Mouse (Mus musculus) hematopoietic multipotent progenitor cell, adult 10-12 weeks (in vitro differentiated cells): Measurements from ENCODE around the gene Pcsk4. TPM values are rescaled to one million over a fixed set of nuclear protein-coding genes. Genes with fewer than 3 reads are reported as not detected.

Source experiments
- polyA plus RNA-seq: library from polyadenylated mRNA; stranded (reverse); fragments of >175 nt; gene quantifications from 2 replicates; pipeline ENCODE4 v1.2.3, GENCODE M21; 2012; ENCODE audit warnings: low replicate concordance

Pcsk4 gene
- 8.5 and 14.2 TPM in 2 replicates for polyA plus RNA-seq

DNA sequence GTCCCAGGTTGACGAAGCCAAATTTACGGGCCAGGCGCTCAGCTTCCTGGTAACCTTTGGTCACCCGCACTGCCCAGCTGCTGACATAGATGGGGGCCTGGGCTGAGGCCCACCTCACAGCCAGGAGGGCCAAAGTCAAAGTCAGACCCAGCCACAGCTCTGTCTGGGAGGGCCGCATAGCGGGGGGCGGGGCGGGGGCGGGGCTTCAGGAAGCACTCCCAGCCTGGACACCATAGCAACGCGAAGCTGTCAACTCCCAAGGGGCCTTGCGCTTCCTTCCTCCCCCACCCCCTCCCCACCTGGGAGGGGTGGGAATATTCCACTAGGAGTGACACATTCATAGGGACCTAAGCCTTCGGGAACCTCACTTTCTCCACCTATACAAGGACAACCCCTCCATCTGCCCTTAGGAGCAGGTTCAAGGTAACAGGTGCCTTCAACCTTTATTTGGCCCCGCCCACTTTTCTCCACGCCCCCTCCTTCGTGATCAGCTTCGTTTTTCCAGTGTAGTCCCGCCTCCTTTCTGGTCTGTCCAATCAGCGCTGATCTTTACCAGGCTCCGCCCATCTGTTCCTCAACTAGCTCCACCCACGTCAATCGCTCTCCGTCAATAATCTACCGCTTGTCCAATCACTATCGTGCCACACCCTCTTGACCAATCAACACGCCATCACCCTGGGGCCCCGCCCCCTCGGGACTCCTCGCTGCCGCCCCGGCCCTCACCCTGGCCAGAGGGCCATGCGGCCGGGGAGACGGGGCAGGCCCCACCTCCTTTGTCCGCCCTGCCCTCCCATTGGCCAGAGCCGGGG, at the start of gene Pcsk4, which contains the start of gene Reep6:
Gene Pcsk4, minus strand, starts transcription at position 226 of the 809 bp plus-strand sequence.
Gene Reep6, plus strand, starts transcription at position 681 of the 809 bp plus-strand sequence.

DNA sequence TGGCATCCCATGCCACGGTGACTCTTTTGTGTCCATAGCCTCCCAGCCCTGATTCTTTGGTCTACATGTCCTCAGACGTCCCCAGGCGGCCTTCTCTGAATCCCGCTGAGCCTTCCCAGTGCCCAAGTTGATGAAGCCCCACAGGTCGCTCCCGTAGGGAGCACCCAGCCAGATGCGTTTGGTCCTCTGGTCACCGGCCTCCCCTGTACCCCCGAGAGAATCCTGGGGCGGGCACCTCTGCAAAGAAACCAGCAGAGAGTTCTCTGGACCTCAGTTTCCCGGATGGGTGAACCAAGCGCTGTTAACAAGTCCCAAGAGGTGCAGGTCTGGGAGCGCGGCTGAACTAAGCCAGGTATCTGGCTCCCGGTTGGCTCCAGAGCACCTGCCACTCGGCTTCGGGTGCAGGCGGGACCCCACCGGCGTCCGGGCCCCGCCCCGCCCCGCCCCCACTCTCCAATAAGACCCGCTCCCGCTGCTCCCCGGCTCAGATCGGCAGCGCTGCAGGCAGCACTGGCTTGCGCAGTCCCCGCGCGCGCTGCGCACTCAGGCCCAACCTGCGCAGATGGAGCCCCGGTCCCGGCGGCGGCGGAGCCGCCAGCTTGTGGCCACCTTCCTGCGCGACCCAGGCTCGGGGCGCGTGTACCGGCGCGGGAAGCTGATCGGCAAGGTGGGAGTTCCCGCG, 26.8 kb upstream of the Pcsk4 start, which contains the start of gene Plk5:
Gene Plk5, plus strand, starts transcription at position 459 of the 682 bp plus-strand sequence.

DNA sequence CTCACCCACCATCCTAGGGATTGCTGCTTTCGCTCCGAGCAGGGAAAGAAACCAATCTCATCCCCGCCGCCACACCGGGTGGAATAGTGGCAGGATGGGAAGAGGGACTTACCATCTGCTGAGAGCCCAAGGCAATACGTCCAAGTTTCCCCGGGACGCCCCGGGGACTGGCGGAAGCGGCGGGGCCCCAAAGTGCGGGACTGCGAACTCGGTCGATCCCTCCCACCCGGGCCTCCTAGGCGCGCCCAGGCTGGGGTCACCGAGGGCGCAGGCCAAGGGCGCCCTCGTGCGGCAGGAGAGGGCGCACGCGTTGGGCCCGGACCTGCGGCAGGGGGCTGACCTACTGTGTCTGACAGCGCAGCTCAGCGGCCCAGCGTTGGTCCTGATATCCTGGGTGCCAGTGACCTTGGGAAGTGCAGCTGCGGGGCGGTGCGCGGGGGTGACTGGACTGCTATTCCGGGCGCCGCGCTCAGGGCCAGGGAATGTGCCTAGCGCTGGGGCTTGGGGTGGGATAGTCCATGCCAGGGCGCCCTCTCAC, 19.0 kb upstream of the Pcsk4 start, which contains the start of gene Adamtsl5:
Gene Adamtsl5, minus strand, starts transcription at position 169 of the 538 bp plus-strand sequence.

DNA sequence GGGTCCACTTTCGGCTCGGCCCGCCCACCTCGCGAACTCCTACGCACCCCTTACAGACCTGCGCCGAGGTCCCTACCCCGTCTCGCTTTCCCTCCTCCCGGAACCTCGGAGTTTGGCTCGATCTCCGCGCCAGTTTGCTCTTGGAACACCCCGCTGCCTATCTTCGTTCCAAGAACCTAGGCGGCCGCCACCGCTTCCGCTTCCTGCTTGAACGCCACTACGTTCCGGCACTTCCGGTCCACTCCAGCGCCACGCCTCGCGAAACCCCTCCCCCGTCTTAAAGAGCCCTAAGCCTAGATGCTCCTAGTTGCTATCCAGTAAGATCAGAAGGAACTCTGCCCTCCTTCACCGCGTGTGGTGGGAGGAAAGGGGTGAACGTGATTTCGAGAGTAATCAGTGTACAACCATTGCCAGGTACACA, 8.9 kb downstream of the Pcsk4 start, which contains the start of gene 2310011J03Rik:
Gene 2310011J03Rik, minus strand, starts transcription at position 198 of the 421 bp plus-strand sequence.

DNA sequence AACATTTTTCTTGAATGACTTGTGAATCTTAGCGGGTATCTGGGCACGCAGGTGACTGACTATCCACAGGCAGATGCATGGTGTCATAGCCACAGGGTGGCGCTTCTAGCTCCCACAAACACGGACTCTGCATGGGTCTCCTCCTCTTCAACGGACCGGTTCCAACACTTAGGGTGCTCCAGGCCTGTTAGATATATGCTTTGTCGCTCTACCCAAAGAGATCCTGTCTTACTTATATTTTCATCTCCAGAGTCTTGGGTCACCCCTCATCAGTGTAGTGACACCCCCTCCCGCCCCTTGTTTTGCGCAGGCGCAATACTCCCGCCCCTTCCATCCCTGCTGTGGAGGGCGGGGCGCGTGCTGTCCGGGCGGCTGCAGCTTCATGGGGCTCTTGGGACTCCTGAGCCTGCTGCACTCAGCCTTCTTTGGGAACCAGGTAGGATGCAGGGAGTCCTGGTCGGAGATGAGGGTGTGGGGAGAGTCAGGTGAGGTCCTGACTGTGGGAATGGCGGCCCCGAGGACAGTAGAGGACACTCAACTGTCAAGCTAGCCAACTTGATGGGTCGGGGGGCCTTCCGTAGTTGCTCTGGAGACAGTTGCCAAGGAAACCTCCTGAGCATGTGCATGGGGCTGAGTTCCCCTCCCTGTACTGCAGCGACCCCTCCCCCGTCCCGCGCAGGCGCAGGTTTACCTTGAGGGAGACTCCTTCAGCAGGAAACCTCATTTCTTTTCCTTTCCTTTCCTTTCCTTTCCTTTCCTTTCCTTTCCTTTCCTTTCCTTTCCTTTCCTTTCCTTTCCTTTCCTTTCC, 33.5 kb downstream of the Pcsk4 start, which contains the start of gene Apc2:
Gene Apc2, plus strand, starts transcription at position 360 of the 808 bp plus-strand sequence.

DNA sequence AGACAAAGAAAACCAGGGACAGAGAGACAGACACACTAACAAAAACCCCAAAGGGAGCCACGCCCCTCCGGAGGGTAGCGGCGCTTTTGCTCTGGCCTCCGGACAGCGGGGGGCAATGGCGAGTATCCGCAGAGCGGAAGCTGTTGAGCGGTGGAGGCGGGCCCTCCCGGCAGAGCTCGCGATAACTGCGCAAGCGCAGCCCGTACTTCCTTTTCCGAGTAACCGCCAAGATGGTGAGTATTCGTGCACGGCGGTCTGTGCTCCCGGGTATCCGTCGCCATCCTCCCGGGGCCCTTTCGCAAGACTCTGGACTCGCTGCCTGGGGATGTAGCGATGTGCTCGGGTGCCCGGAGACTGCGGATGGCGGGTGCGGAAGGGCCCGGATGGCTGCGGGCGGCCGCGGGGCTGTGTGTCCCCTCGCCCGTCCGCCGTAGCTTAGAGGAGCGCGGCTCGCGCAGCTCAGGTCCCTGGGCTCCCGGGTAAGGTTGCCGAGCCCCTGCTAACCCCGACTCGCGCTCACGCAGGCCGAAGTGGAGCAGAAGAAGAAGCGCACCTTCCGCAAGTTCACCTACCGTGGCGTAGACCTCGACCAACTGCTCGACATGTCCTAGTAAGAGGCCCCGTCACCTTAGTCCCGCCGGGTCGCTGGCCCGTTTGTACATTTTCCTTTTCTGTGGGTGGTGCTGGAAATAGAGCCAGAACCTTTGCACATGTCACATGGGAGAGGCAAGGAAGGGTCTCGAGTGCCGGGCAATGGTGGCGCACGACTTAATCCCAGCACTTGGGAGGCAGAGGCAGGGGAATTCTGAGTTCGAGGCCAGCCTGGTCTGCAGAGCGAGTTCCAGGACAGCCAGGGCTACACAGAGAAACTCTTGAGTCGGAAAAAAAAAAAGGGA, 36.8 kb downstream of the Pcsk4 start, which contains the start of gene Rps15:
Gene Rps15, plus strand, starts transcription at position 203 of the 896 bp plus-strand sequence.

Other genes with a start within 250 kb of the Pcsk4 start
- gene Sbno2, start 223.9 kb downstream of the Pcsk4 start, polyA plus RNA-seq: 99.1 and 152 TPM in 2 replicates
- 99.1 and 132 TPM in 2 replicates for gene Stk11, start 213.7 kb downstream of the Pcsk4 start, polyA plus RNA-seq
- gene Atp5d, start 190.9 kb downstream of the Pcsk4 start, polyA plus RNA-seq: 650 and 864 TPM in 2 replicates
- gene Cbarp, start 188.7 kb downstream of the Pcsk4 start, polyA plus RNA-seq: 25.3 and 46.2 TPM in 2 replicates
- 365 and 523 TPM in 2 replicates for gene Midn, start 181.2 kb downstream of the Pcsk4 start, polyA plus RNA-seq
- 157 and 188 TPM in 2 replicates for gene Cirbp, start 163.5 kb downstream of the Pcsk4 start, polyA plus RNA-seq
- gene 1600002K03Rik, start 156.6 kb downstream of the Pcsk4 start, polyA plus RNA-seq: 6.8 and 15.3 TPM in 2 replicates
- gene Efna2, start 150.0 kb downstream of the Pcsk4 start, polyA plus RNA-seq: 1.4 and 2.8 TPM in 2 replicates
- gene Mum1, start 103.1 kb downstream of the Pcsk4 start, polyA plus RNA-seq: 36.6 and 116 TPM in 2 replicates
- 141 and 175 TPM in 2 replicates for gene Ndufs7, start 80.4 kb downstream of the Pcsk4 start, polyA plus RNA-seq
- gene Gamt, start 68.5 kb downstream of the Pcsk4 start, polyA plus RNA-seq: 1.6 and 3.6 TPM in 2 replicates
- gene Dazap1, start 68.0 kb downstream of the Pcsk4 start, polyA plus RNA-seq: 294 and 420 TPM in 2 replicates
- 1,574 and 8,825 TPM in 2 replicates for gene Rps15, start 37.0 kb downstream of the Pcsk4 start, polyA plus RNA-seq
- 0.78 and 1.1 TPM in 2 replicates for gene Apc2, start 33.5 kb downstream of the Pcsk4 start, polyA plus RNA-seq
- gene 2310011J03Rik, start 9.0 kb downstream of the Pcsk4 start, polyA plus RNA-seq: 60.0 and 110 TPM in 2 replicates
- 4.6 and 5.4 TPM in 2 replicates for gene Reep6, start 455 bp upstream of the Pcsk4 start, polyA plus RNA-seq
- gene Adamtsl5, start 18.9 kb upstream of the Pcsk4 start, polyA plus RNA-seq: 0.74 and 1.1 TPM in 2 replicates
- gene Plk5, start 27.0 kb upstream of the Pcsk4 start, polyA plus RNA-seq: not detected in 2 replicates
- 21.9 and 48.1 TPM in 2 replicates for gene Mex3d, start 58.2 kb upstream of the Pcsk4 start, polyA plus RNA-seq
- gene Mbd3, start 70.1 kb upstream of the Pcsk4 start, polyA plus RNA-seq: 141 and 180 TPM in 2 replicates
- gene Uqcr11, start 77.3 kb upstream of the Pcsk4 start, polyA plus RNA-seq: 422 and 621 TPM in 2 replicates
- 498 and 875 TPM in 2 replicates for gene Tcf3, start 104.1 kb upstream of the Pcsk4 start, polyA plus RNA-seq
- not detected in 2 replicates for gene Onecut3, start 165.3 kb upstream of the Pcsk4 start, polyA plus RNA-seq
- gene Atp8b3, start 209.6 kb upstream of the Pcsk4 start, polyA plus RNA-seq: not detected in 2 replicates
- gene Rexo1, start 232.1 kb upstream of the Pcsk4 start, polyA plus RNA-seq: 152 and 358 TPM in 2 replicates
- gene Klf16, start 247.8 kb upstream of the Pcsk4 start, polyA plus RNA-seq: 68.0 and 118 TPM in 2 replicates